Mouse (Mus musculus) neutrophil, adult 5-6 weeks (primary cell): ENCODE data around the gene Farsa. TPM values are rescaled to one million over a fixed set of nuclear protein-coding genes. Genes with fewer than 3 reads are reported as not detected.
"Not testable (repeated sequence)": the region's sequence is repeated elsewhere in the genome, so short reads cannot be mapped to it uniquely, and the experiment has no call there.

ENCODE experiments used
- ATAC-seq: fragments of 151-379, 151-347 bp; 2 replicates; pipeline ENCODE4 v1.8.0; 2017; ENCODE audit warnings: mild to moderate bottlenecking, moderate TSS enrichment; ENCODE audit not compliant: insufficient number of reproducible peaks, poor library complexity, low FRiP score, severe bottlenecking; ENCODE audit errors: extremely low read depth
- total RNA-seq: library from RNA; stranded (forward); fragments of 200-1000 nt; gene quantifications from 2 replicates; pipeline ENCODE4 v1.2.3, GENCODE M21; 2017

Gene Farsa
- 50.7 and 56.2 TPM in 2 replicates for total RNA-seq

- ATAC-seq, result peak; percentile 99
These were observed at the start of gene Farsa for GRCm38 (mm10) chr8:84856864-84857441. Farsa (plus strand) TSS chr8:84856989.

- no peak for ATAC-seq
These were observed 47.5 kb upstream of the Farsa start for GRCm38 (mm10) chr8:84809109-84809940.

- no peak for ATAC-seq
These were observed 46.9 kb upstream of the Farsa start for GRCm38 (mm10) chr8:84809941-84810280.

GRCm38 (mm10) chr8:84810896-84811295 is 45.9 kb upstream of the Farsa start:
- 0 out of 2 replicates have a peak, but pooled peaks have one; percentile 27 for ATAC-seq

GRCm38 (mm10) chr8:84811303-84811702 is 45.5 kb upstream of the Farsa start:
- ATAC-seq, result no peak

- ATAC-seq, result peak; percentile 65; the same call in 1 of the 2 replicates
These were observed 43.7 kb upstream of the Farsa start for GRCm38 (mm10) chr8:84813059-84813458.

- ATAC-seq, result no peak
These were observed 43.0 kb upstream of the Farsa start for GRCm38 (mm10) chr8:84813830-84814229.

GRCm38 (mm10) chr8:84814240-84814554 is 42.6 kb upstream of the Farsa start:
- no peak for ATAC-seq

GRCm38 (mm10) chr8:84814555-84815441 is 42.0 kb upstream of the Farsa start:
- ATAC-seq, result no peak

- peak; percentile 89 for ATAC-seq
These were observed 41.2 kb upstream of the Farsa start for GRCm38 (mm10) chr8:84815547-84815946.

- no peak for ATAC-seq
These were observed 40.7 kb upstream of the Farsa start for GRCm38 (mm10) chr8:84816117-84816516.

GRCm38 (mm10) chr8:84822723-84823122 is 34.1 kb upstream of the Farsa start, which contains the start of gene Dand5:
Dand5 (minus strand) TSS chr8:84822823.
- ATAC-seq, result no peak

- peak; percentile 80 for ATAC-seq
These were observed 33.1 kb upstream of the Farsa start for GRCm38 (mm10) chr8:84823653-84824052.

- ATAC-seq, result peak; percentile 22; the same call in 1 of the 2 replicates
These were observed 31.2 kb upstream of the Farsa start for GRCm38 (mm10) chr8:84825636-84826035.

- ATAC-seq, result not testable (repeated sequence)
These were observed 30.3 kb upstream of the Farsa start for GRCm38 (mm10) chr8:84826518-84826917.

- ATAC-seq, result peak; percentile 76
These were observed 25.3 kb upstream of the Farsa start, which contains the start of gene Gadd45gip1 for GRCm38 (mm10) chr8:84831490-84831889. Gadd45gip1 (plus strand) TSS chr8:84831522.

- ATAC-seq, result peak; percentile 68
These were observed 24.6 kb upstream of the Farsa start for GRCm38 (mm10) chr8:84832034-84832717.

GRCm38 (mm10) chr8:84832759-84833742 is 23.7 kb upstream of the Farsa start:
- ATAC-seq, result no peak
